In genomic region chr2:33282877-33283276, GRCm38 (mm10) we compare ENCODE assay signal across 8 mouse cellular contexts.
DNase-seq lines count a peak whose midpoint lies in the region; ATAC-seq lines count a peak whose summit lies in the region.

No protein-coding gene starts in this region.

- peak; percentile 68 for DNase-seq in adrenal gland, adult 2 months
- DNase-seq in adrenal gland, adult 18-20 months (ENCODE audit: low spot score in 2 of 2): no peak
- peak; percentile 84 for DNase-seq in MN1 (ENCODE audit: low spot score)
- peak; percentile 84 for DNase-seq in gastrocnemius, adult 18-20 months (ENCODE audit: low spot score)
- DNase-seq in kidney, adult 9 months: peak; percentile 22
- no peak for DNase-seq in left cerebral cortex, adult 18-20 months (ENCODE audit: low spot score in 2 of 2)
- no peak for DNase-seq in spleen, adult 18-20 months

- 49% methylated on average over 4 of the region's 4 CpGs for WGBS in stomach, embryonic 15.5 days

- no peak overlapping the region for H3K4me3 ChIP-seq in stomach, embryonic 15.5 days (replicated peaks)

- no peak overlapping the region for H3K9ac ChIP-seq in stomach, embryonic 15.5 days

- ATAC-seq in stomach, embryonic 15.5 days (ENCODE audit: insufficient read depth, low FRiP score, low read depth): no peak

- peaks cover 4% of the 10 kb centered on the region for H3K4me1 ChIP-seq in stomach, embryonic 15.5 days

- H3K9me3 ChIP-seq in stomach, embryonic 15.5 days: no peaks in the 10 kb centered on the region

- no peaks in the 10 kb centered on the region for H3K27me3 ChIP-seq in stomach, embryonic 15.5 days (replicated peaks)

- H3K4me2 ChIP-seq in stomach, embryonic 15.5 days: no peak overlapping the region

- H3K36me3 ChIP-seq in stomach, embryonic 15.5 days: no peaks in the 10 kb centered on the region

- H3K27ac ChIP-seq in stomach, embryonic 15.5 days: peak overlapping the region; percentile 36; the same call in 1 of the 2 replicates

Comparison
In these comparisons a context has a peak if more than half of its experiments do, and no peak if none do; other contexts are left out.
1. DNase-seq: peak in adrenal gland, adult 2 months (single experiment), MN1 (single experiment), gastrocnemius, adult 18-20 months (single experiment) and kidney, adult 9 months (single experiment); none in adrenal gland, adult 18-20 months (0 of 2), left cerebral cortex, adult 18-20 months (0 of 2) and spleen, adult 18-20 months (0 of 2).